Mouse (Mus musculus) ZHBTc4 (cell line): ENCODE measurements around the gene Slc12a7.
A peak's percentile ranks its signal among the peaks of the same experiment; 100 is the strongest.
"Not testable (repeated sequence)": the region's sequence is repeated elsewhere in the genome, so short reads cannot be mapped to it uniquely, and the experiment has no call there.

ENCODE experiments used
- DNase-seq: peaks from one replicate; pipeline ENCODE4 v3.0.0-alpha.2; 2011; ENCODE audit warnings: low read depth, low spot score

The Slc12a7 gene

GRCm38 (mm10) chr13:73714020-73714419 lies 18.9 kb upstream of the Slc12a7 start:
- DNase-seq = peak; percentile 62

GRCm38 (mm10) chr13:73718225-73718624 lies 14.7 kb upstream of the Slc12a7 start:
- DNase-seq = peak; percentile 90

GRCm38 (mm10) chr13:73720241-73720640 lies 12.7 kb upstream of the Slc12a7 start:
- DNase-seq = no peak

- DNase-seq = peak; percentile 79
Measured at GRCm38 (mm10) chr13:73723081-73723668, 9.7 kb upstream of the Slc12a7 start.

GRCm38 (mm10) chr13:73725315-73725714 lies 7.6 kb upstream of the Slc12a7 start:
- no peak for DNase-seq

GRCm38 (mm10) chr13:73727621-73728025 lies 5.3 kb upstream of the Slc12a7 start:
- peak; percentile 24 for DNase-seq

DNA sequence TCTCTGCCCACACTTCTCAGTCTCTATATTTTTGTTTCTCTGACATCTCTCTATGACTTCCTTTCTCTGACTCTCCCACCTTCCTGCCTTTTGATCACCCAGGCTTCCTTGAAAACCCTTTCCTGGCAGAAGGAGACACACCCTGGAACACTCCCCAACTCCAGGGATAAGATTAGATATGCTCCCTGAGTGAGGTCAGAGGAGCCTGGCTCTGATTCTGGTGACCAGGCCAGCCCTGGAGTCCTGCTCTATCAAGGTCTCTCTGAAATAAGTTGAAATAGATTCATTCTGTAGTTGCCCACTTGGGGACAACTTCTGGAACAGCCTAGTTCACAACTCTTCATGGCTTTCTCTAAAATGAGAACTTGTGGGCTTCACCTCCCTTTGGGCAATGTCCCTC lies 4.3 kb upstream of the Slc12a7 start:
- no peak for DNase-seq

DNA sequence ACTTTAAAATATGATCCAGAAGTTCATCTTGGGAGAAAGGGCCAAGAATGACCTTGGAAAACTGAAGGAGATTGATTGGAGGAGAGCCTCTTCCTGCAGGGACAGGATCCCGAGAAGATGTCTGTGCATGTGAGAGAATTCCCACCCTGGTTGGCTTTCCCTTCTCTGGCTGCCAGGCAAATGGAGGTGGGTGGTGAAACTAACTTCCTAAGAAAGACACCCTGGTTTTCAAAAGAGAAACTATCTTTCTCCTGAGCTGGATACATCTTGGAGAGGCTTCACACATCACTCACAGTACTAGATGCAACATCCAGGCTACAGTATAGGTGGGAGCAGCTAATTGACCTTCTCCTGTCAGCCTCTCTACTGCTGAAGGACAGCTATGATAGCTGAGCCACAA lies 2.0 kb upstream of the Slc12a7 start:
- no peak for DNase-seq

DNA sequence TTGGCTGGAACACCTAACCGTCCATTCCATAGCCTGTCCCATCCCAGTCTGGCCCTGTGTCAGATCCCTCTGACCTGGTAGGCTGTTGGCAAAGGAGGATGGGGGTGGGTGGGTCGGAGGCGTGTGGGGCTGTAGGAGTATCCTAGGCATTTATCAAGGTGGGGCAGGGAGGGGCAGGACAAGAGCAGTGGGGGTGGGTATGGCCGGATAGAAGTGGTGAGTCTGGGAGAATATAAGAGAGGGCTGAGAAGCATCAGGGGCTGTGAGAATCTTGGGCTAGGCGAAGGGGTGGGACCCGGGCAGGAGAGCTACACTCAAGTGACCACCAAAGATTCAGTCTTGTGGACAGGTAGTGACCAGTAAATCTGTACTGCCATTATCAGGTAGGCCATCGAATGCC lies 659 bp upstream of the Slc12a7 start:
- DNase-seq = peak; percentile 41

DNA sequence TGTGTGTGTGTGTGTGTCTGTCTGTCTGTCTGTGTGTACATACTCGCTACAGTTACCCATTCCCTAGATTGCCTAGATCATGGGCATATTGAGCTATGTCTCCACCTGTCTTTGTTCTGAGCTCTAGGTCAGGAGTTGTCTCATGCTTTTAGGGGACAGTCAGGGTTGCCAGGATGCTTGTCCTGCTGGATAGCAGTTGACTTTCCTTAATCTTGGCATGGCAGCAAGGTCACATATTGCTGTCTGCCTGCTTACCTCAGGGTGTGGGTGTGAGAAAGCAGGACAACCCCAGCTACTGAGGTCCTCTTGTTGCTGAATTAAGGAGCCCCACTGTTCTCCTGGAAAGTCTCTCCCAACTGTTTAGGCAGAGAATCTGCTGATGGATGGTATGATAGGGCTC lies 1.5 kb downstream of the Slc12a7 start:
- no peak for DNase-seq

GRCm38 (mm10) chr13:73735270-73735669 lies 2.4 kb downstream of the Slc12a7 start:
- DNase-seq = no peak

DNA sequence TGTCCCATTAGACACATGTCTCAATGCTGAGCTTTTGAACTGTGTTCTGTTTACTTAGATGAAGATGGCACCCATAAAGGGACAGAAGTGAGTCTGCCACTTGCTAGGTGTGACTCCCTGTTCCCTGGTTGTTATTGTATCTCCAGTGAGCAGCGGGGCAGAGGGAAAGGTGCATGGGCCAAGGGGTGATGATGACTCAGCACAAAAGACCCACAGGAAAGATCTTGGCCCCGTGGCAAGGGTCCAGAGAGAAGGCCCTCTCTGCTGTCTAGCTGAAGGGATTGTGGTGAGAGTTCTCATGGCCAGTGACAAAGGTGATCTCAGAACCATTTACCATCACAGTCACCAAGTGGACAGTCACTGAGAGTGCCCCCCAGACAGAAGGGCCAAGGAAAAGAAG lies 3.0 kb downstream of the Slc12a7 start:
- no peak for DNase-seq

- DNase-seq = no peak
Measured at GRCm38 (mm10) chr13:73736943-73737342, 4.0 kb downstream of the Slc12a7 start.

DNA sequence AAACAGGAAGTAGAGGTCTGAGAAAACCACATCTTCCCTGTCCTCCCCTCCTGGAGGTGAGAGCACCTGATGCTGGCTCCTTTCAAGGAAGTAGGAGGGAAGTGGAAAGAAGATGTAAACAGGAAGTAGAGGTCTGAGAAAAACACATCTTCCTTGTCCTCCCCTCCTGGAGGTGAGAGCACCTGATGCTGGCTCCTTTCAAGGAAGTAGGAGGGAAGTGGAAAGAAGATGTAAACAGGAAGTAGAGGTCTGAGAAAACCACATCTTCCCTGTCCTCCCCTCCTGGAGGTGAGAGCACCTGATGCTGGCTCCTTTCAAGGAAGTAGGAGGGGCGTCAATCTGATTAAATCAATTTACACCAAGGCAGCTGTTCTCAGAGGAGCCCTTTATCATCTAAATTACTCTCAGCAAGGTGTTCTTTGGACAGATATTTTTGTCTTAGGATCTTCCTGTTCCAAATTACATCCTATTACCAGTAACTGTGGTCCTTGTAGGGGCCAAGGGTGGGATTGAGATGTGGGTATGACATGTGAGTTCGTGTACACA lies 7.6 kb downstream of the Slc12a7 start:
- not testable (repeated sequence) for DNase-seq

DNA sequence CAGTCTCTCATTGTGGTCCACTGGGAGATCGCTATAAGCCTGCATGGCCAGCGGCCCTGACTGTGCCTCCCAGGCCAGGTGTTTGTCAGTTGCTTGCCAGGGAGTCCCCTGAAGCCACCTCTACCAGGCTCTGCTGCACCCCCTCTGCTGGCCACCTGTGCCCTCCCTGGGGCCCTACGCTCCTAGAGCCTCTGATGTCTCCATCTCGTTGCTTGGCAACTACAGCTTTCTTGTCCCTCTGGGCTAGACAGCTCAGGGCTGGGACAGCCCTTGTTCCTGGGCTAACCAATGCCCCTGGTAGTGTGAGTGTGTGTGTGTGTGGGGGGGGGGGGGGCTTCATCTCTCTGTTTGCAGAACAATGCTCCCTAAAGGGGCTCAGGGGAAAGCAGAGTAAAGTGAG lies 10.1 kb downstream of the Slc12a7 start:
- no peak for DNase-seq

- no peak for DNase-seq
Measured at GRCm38 (mm10) chr13:73743662-73744061, 10.8 kb downstream of the Slc12a7 start.

GRCm38 (mm10) chr13:73748663-73749440 lies 16.0 kb downstream of the Slc12a7 start:
- DNase-seq = peak; percentile 63

DNA sequence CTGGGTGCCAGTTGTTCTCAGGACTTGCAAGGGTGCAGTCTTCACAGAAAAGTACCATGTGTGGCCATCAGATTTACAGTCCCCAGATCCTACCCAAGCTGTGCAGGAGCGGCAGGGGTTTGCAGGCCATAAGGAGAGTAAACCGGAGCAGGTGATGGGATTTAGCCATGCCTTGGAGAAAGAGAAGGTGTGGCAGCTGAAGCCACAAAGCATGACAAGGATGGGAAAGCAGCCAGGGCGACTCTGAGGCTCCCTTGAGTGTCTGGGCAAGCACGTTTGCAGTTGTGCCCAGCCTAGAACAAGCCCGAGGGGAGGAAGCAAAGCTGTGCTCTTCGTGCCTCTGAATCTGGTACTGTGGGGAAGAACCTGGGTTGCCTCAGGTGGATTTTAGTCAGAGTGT lies 17.5 kb downstream of the Slc12a7 start:
- no peak for DNase-seq

DNA sequence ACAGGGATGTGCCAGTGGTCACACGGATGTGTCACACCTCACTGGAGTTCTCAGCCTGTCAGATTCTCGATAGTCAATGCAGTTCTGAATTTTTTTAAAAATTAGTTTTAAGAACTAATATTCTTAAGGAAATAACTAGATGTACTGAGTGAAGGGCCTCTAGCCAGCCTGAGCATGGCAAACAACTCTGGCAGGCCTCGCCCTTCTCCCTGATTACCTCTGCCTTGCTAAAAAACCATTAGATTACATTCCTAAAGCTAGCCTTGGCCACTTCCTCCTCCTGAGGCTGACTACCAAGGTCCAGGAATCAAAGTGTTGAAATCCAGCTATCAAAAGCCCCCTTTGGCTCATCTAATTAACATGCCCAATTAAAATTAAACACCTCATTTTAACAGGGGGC lies 18.4 kb downstream of the Slc12a7 start:
- no peak for DNase-seq

DNA sequence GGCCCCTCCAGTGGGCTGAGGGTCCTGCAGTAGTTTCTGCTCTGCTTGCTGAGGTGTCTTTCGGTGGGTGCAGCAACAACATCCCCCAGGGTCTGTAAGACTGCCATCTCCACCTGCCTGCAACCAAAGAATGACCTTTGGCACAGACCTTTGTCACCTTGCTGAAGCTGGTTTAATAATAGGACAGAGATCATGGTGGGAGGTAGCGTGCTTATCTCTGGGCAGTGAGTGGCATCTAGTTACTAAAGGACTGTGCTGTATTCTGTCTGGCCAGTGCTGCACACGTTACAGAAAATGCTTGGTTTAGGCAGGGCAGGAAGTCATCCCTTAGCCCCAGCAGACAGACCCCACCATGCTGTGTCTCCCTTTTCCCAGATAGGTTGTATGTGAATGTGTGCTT lies 22.9 kb downstream of the Slc12a7 start:
- no peak for DNase-seq

- DNase-seq = no peak
Measured at GRCm38 (mm10) chr13:73756916-73757315, 24.0 kb downstream of the Slc12a7 start.

DNA sequence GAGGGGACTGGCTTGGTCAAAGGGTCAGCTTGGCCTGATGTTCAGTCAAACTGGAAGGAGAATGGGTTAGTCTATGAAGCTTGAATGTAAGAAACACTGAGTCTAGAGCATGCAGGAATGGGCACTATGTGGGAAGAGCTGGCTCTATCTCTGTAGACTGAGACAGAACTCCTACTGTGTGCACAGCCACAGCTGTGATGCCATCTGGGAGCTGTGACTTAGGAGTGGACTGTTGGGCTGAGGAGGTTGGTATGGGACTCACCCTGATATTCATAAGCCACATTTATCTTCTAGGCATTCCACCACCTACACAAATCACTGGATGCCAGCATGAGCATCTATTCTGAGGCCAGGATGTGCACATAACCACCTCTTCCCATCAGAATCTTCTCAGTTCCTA lies 24.5 kb downstream of the Slc12a7 start:
- DNase-seq = no peak

DNA sequence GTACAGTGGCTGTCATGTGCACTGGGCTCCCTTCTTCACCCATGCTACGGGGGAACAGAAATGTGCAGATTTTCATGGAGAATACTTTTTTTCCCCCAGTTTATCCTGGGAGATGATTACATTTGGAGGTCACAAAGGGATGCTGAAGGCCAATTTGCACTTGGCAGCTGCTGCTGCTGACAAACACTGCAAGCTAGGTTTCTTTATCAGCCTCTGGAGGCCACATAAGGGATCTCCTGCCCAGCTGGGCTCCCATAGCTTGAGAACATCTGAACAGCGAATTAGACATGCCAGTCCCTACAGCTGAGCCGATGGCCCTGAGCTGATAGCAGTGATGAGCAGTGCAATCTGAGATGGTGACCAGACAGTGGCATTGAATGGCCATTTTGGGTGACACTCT lies 26.7 kb downstream of the Slc12a7 start:
- no peak for DNase-seq
